Mouse (Mus musculus): ENCODE data around the gene Parpbp.

The Parpbp gene

DNA sequence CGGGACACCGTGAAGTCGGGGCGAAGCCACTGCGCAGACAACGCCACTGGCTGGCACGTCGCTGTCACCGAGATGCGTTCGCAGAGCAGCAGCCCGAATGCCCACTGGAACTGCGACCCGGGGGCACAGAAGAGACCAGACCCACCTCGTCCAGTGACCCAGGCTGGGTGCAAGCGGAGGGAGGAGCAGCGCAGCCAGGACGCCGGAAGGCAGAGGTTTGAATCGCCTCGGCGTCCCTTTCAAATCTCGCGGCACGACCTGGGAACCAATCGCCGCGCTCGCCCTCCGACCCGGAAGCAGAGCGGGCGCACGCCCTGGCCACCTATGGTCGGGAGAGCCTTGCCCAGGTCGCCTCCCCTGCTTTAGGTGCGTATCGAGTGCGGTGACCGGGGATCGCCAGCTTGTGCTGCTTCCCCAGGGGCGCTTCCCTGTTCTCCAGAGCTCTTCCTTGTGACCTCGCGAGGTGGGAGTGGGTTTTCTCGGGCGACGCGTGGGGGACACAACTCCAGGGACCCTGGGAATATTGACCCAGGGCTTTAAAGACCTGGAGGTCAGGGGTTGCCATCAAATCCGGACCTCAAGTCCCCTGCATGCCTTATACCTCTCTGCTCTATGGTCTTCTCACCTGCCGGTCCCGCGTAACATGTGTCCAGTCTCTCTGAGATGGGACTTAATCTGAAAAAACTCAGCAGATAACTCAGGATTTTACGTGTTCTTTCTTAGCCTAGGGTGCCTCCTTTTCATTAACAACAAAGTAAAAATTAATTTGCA is at the start of gene Parpbp, which contains the start of gene Nup37:
Parpbp (minus strand) TSS at position 235 of the 771 bp plus-strand sequence.
Nup37 (plus strand) TSS at position 286 of the 771 bp plus-strand sequence.
- peak; percentile 89 to 91 for DNase-seq

DNA sequence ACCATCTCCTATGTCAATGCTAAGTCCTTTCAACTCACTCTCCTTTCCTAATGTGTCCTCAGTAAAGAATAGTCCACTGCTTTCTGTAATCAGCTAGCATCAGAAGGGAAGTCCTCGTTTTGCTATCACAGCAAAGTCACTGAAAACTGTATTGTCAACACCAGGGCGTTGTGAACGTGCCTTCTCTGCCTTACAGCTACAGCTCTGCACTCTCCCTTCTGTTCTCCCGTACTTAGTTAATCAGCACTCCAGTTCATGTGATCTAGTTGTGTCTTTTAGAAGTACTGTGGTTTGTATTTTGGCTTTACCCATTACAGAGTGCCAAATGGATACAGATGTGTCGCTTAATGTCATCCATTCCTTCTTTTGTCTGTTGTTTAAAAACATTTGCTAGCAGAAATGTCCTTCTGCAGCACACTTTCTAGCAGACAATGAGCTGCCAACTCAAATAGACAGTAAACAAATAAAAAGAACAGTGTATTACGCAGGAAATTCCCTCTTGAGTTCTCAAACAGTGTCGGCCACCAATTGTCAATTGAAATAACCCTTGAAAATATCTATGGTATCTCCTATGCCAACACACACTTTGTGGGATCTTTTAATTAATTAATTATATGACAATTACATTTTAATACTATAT is 20.8 kb upstream of the Parpbp start:
- no peak for DNase-seq

DNA sequence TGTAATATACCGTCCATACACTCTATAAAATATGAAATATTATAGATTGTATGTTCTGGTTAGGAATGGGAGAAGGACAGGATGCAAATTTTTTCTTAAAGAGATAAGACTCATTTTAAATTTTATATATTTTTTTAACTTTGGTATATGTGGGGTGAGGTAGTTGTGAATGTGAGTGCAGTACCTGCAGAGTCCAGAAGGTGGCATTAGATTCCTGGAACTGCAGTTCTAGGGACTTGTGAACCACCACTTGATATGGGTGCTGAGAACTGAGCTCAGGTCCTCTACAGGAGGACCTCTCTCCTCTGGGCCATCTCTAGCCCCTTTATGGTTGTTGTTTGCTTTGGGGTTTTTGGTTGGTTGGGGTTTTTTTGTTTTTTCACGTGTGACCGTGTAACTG is 19.4 kb upstream of the Parpbp start:
- peak in 1 of 2 experiments; percentile 10 for DNase-seq

DNA sequence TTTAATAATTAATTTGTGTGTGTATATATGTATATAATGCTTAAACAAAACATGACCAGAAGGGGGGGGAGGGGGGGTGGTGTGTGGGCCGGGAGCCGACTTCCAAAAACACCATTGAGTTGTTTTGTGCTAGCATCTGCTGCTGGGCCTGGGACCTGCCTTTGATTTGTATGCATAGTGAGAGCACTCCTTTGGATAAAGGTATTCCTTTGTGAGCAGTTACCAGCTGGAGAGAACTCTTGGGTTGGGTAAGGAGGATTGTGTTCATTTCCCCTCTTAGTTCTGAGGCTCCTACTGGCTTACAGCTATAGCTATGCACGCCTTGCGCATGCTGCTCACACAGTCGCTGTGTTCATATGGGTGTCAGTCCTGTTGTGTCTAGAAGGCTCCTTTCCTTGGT is 15.9 kb upstream of the Parpbp start:
- DNase-seq: no peak

DNA sequence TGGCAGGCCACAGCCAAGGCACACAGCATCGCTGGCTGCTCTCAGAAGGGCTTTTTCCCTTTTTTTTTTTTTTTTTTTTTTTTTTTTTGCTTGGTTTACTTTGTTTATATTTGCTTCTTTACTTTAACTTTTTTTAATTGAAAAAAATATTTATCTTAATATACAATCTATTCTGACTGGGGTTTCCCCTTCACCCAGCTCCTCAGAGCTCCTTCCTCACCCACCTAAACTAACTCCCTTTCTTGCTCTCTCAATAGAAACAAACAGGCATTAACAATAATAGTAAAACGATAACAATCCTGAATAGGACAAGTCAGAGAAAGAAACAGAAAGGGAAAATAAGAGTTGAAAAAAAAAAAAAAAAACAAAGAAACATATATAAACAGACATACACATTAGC is 15.4 kb upstream of the Parpbp start:
- DNase-seq: no peak

DNA sequence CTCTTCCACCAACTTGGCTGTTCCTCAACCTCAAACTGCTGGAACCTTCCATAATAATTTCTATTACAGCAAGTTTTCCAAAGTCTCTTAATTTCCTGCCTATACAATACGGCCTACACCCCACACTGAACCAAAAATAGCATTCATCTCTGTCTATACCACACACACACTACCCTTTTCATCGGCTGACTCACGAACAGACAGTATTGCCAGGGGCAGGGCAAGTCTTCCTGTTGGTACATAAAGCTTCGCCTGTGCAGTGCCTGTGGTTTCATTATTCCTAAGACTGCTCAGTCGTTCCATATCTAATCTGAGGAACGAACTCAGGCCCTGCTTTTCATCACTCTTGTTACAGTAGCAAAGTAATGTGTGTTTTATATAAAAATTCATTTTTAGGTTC is 4.9 kb upstream of the Parpbp start:
- no peak for DNase-seq

DNA sequence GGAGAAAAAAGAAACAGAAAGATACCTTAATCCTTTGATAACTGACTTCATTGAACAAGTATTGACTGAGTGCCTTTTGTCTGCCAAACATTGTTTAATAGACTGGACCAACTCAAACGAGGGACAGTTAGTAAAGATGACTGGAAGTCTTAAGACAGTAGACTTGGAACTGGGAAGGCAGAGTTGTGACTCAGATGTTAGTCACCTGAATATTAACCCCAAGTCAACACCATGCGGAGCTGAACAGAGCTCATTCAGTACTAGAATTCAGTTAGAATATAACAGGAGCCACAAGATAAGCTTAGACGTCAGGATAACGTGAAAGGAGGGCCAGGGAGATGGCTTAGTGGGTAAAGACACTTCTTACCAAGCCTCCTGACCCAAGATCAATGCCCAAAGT is 3.6 kb upstream of the Parpbp start:
- no peak for DNase-seq

DNA sequence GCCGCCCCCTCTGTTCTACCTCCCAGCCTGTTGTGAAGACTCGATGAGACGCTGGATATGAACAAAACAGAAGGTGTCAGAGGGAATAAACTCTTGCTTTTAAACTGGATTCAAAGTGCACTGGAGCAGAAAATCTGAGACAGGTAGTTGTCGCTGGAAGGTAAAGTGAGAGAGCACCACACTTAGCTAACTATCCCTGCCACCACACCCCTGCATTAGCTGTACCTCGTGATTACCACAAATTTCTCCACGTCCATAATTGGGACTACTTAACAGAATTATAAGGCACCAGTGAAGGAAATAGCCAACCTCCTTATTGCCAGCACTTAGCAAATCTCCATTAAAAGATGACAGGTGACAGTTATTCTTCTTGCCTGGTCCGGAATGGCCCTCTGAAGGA is 554 bp downstream of the Parpbp start:
- DNase-seq: no peak

DNA sequence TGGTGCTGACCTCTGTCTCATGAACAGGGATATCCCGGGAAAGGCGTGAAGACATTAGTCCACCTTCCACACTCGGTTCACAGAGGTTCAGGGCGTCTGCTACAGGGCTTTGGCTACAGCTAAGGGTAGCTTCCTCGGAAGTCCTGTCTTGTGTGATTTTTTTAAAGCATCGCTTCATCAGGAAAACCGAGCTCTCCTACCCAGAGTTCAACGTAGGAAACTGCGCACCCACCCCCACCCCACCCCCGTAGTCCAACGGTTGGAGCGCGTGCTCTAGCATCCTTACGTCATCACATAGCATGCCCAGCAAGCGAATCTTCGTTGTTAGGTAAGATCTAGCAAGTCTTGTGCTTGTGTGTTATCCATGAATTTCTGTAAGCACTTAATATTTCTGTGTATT is 11.1 kb downstream of the Parpbp start:
- no peak for DNase-seq

DNA sequence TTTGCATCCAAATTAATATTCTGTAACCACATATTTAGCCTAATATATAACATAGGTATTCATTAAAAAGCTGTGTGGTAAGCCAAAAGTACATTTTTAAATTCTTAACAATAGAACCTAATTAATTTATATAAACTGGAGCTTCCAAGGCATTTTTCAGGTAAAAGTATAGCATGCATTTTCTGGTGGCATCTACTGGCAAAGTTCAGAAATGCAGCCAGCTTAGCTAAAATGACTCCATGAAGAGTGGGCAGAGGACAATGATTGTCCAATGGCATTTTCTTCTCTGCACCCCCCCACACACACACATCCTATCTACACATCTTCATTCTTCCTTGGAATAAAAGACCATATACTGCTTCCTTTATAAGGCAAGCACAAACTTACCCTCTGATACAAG is 27.0 kb downstream of the Parpbp start:
- no peak for DNase-seq

DNA sequence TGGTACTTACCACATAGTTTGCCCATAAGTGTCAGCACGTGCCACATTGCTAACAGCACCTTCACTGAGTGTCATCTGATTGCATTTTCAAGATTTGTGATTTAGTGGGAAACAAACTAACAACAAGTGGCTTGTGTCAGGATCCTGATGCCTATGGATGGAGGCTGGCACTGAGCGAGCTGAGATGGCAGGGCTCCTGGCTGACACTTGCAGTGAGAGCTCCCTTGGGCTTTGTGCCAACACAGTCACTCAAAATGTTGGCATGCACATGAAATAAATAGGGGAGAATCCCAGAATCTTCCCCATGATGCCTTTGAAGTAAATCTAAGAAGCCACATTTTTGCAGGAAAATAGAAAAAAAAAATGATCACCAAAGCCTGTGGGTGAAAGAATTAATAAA is 33.5 kb downstream of the Parpbp start:
- DNase-seq: peak in 1 of 2 experiments; percentile 23

DNA sequence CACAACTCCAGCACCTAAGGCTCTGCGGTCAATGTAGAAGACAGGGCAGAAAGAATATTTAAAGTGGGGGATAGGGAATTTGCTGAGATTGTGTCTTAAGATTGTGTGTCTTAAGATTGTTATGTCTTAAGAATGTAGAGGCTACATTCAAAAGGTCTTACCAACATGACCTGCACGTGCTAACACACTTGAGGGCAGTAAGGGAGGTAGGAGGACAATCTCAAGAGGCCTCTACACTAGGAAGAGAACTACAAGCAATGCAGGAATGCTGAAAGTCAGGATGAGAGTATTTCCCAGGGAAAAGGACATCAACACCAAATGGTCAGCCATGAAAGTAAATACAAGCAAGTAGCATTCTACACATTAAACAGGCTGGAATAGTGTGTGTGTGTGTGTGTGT is 40.6 kb downstream of the Parpbp start:
- no peak for DNase-seq

DNA sequence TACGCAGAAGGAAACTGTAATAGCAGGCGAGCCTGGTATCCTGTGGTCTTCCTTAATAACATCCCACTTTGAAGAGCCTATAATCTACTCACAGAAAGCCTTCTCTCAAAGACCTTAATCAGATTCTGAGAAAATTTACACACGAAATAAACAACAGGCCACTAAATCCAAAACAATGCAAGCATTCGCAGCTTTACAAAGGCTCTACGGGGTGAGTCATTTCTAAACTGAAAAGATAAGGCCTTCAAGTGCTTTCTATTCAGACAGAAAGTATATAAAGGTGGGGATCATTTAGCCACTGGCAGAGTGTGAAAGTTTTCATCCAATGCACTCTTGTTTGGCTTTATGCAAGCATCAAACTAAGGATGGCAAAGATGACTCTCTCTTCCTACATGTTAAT is 56.0 kb downstream of the Parpbp start, which contains the start of gene Pmch:
Pmch (plus strand) TSS at position 301 of the 400 bp plus-strand sequence.
- DNase-seq: no peak

DNA sequence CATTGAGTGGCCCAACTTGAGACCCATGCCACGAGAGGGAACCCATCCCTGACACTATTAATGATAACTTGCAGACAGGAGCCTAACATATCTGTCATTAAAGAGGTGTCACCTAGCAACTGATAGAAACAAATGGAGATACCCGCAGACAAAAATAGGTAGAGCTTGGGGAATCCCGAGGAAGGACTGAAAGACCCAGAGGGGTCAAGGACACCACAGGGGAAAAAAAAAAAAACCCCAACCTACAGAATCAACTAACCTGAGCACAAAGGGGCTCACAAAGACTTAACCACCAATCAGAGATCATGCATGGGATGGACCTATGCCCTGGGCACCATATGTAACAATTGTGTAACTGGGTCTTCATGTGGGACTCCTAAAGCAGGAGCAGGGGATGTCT is 79.4 kb downstream of the Parpbp start:
- DNase-seq: no peak

DNA sequence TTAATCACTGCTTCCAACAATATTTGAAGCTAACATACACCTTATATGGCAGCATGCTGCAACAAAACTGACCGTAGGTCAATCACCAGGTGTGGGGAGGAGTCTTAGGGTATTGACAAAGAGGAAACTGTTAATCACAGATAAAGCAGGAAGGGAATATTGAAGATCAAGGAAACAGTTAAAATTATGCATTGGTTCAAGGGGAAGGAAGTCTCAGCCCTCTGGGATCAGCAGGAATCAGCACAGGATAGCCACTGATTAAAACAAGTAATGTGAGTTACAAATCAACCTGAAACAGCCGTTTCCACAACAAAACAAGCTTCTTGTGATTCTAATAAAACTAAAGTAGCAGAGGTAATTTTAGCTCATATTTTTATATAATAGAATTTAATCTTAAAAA is 81.9 kb downstream of the Parpbp start:
- no peak for DNase-seq

DNA sequence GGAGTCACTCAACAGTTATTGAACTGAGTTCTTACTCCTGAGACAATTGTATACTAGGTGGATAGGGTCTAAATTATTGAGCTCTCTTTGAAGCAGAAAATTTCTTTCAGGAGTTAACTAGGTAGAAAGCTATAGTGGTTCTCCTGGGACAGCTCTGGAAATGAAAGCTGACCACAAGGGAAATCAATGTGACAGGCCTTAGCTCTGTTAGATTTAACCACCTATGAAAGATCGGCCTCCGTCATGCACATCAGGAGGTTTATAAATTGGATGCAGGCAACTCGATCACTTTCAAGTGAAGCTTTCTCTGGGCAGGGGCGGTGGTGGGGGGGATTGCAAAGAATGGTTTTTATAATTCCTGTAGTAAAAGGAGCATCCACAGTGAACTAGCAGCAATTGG is 83.3 kb downstream of the Parpbp start:
- no peak for DNase-seq

DNA sequence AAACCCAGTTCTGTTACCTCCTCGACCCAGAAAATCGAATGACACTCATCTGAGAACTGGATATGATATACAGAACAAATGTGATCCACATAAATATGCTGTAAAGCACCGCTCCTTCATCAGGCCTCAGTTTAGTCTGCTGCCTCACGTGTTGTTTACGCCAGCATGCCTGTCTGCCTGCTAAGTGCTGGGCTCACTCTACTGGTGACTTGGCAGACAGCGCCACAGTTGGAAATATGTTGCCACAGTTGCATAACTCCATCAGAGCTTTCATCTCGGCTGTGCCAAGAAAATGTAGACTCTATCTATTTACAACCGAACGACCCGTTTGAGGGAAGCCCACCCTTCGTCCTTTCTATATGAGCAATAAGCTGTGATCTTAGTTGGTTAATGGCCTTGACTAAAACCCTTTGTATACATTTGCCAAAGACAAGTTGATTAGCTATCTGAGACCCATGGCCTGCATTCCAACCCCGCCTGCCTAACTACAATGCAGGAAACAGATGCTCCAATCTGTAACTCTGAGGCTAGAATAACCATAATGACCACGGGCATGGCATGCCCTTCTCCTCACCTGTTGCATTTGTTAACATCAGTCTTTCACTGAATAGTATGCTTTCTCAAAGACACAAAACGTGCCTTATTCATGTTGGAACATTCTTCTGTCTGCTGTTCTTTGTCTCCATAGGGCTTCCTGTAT is 89.6 kb downstream of the Parpbp start:
- DNase-seq: peak; percentile 19 to 41

DNA sequence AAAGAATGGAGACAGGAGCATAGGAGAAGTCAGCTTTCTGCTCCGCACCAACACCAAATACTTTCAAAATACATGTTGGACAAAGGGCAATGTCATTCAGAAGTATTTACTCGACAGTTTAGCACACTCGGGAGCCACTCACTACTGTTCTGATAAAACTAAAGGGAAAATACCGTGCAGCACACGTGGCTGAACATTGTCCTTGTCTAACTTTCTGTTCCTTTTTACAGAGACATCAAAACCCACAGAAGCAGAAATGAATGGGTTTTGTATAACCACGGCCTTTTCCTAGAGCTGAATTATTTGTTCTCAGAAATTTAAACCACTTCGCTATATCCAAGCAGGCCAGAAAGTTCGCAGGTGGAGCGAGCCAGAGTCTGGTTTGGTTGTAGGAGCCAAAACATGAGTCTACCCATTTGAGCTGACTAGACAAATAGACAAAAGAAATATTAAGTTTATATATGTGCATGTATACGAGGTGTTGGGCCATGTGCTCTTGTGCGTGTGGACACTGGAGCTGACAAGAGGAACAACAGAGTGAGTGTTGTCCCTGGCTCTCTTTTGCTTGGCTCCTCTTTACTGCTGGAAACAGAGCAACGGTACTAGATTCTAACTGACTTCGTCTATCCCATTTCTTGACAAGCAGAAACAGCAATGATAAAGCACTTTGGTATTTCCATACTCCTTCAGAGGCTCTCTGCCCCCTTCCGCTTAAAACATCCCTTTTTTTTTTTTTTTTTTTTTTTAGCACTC is 92.3 kb downstream of the Parpbp start:
- DNase-seq: no peak

DNA sequence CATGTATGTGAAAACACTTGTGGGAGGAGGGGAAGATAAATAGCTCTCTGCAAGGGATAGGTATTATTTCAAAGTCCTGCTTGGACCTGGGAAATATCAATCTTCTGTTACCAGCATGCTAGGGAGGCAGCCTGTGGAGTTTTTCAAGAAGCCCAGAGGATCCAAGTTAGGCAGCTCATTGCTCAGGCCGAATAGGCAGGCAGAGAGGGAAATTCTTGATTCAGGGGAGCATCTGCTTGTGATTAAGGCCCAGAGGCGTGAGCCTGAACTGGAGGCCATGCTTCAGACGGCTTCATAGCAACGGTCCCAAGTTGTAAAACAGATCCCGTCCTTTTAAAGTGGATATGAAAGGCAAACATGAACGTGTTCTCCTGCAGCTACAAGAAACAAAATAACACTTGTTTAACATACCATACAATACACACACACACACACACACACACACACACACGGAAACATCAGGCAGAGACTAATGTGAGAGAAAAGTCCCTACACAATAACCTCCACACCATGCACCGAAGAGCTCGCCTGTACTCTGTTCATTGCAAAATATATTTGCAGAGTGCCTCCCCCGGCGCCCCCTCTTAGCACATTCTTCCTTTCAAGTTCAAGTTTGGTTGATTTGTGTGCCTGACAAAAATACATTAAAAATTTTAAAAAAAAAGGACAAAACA is 100.5 kb downstream of the Parpbp start:
- no peak for DNase-seq

DNA sequence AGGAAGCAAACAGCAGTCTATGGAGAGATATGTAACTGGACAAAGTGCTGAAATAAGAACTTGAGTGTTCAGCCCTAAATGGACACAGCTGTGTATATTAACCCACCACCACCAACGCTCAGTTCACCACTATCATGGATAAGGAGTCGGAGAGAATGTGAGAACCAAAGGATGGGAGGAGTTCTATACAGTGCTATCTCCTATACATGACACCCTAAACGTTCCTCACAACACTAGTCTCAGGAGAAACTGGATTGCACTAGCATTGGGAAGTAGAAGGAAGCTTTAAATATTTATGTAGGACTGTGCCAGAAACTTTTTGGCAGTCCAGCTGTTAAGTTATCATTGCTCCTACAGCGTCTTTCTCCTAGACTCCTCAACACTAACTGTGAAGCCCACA is 102.4 kb downstream of the Parpbp start:
- no peak for DNase-seq
